Mouse (Mus musculus) thymus, postnatal 0 days (tissue): Measurements from ENCODE around the gene Gucy2f. TPM values are rescaled to one million over a fixed set of nuclear protein-coding genes. Genes with fewer than 3 reads are reported as not detected.

ENCODE experiments used
- polyA plus RNA-seq: library from polyadenylated mRNA; unstranded; fragments of >200 nt; fragmentation: Nextera tagmentation; extraction: Ambion mirVana; gene quantifications from 2 replicates; pipeline ENCODE4 v1.2.1, GENCODE M21; 2015

Gucy2f gene
- polyA plus RNA-seq, 1 experiment from 2014 or later: not detected

Other genes with a start within 250 kb of the Gucy2f start
- 8.5 and 8.6 TPM in 2 replicates for gene Nxt2, start 29.8 kb upstream of the Gucy2f start, polyA plus RNA-seq
- 0.74 and 0.84 TPM in 2 replicates for gene Kcne1l, start 109.4 kb upstream of the Gucy2f start, polyA plus RNA-seq
- gene Acsl4, start 193.6 kb upstream of the Gucy2f start, polyA plus RNA-seq: 20.9 and 22.1 TPM in 2 replicates